Mouse (Mus musculus) splenic B cell, adult 2 months (primary cell): ENCODE data around the gene Tacr2.

ENCODE experiments used
- DNase-seq: peaks from one replicate; pipeline ENCODE4 v3.0.0-alpha.2; 2011; ENCODE audit warnings: low read depth, low spot score
- H3K27me3 ChIP-seq: 2 replicates; pipeline ENCODE4 v1.6.1; 2012; ENCODE audit warnings: mild to moderate bottlenecking, low read length, moderate library complexity, mixed read lengths; ENCODE audit not compliant: control insufficient read depth, poor library complexity, insufficient read depth, severe bottlenecking
- H3K36me3 ChIP-seq: 2 replicates; pipeline ENCODE4 v1.6.1; 2012; ENCODE audit warnings: mild to moderate bottlenecking, low read length, moderate library complexity, mixed read lengths; ENCODE audit not compliant: control insufficient read depth, poor library complexity, insufficient read depth, severe bottlenecking

Gene Tacr2

GRCm38 (mm10) chr10:62228126-62228525 is 24.1 kb upstream of the Tacr2 start:
- H3K27me3 ChIP-seq, result no peaks in the 10 kb centered on the region
- H3K36me3 ChIP-seq, result no peaks in the 10 kb centered on the region
- no peak for DNase-seq

GRCm38 (mm10) chr10:62230708-62231394 is 21.4 kb upstream of the Tacr2 start, which contains the start of gene Tspan15:
Gene Tspan15, minus strand, starts transcription at chr10:62231251.
- Histone ChIP-seq H3K27me3 (no peaks in the 10 kb centered on the region), H3K36me3 (no peaks in the 10 kb centered on the region)
- peak; percentile 72 for DNase-seq

DNA sequence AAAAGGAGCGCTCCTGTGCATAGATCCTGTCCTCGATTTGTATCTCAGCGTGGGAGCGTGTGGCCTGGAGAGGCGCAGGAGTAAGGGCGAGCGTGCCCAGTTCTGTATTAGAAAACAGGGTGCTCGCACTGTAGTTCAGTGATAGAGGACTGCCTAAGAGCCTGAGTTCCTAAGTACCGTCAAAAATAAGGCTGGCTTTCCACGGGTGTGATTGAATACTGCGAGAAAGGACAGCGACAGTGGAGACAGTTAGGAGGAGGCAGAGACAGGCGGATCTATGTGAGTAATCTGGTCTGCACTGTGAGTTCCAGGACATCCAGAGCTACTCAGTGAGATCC is 20.9 kb upstream of the Tacr2 start:
- Histone ChIP-seq H3K27me3 (no peaks in the 10 kb centered on the region), H3K36me3 (no peaks in the 10 kb centered on the region)

GRCm38 (mm10) chr10:62231811-62232210 is 20.4 kb upstream of the Tacr2 start:
- H3K36me3 ChIP-seq, result no peaks in the 10 kb centered on the region
- no peak for DNase-seq
- H3K27me3 ChIP-seq, result no peaks in the 10 kb centered on the region

More for the DNA sequence above, 20.9 kb upstream of the Tacr2 start:
- DNase-seq, result no peak

- Histone ChIP-seq H3K27me3 (no peaks in the 10 kb centered on the region), H3K36me3 (no peaks in the 10 kb centered on the region)
- no peak for DNase-seq
These were observed 16.1 kb upstream of the Tacr2 start for GRCm38 (mm10) chr10:62236165-62236564.

DNA sequence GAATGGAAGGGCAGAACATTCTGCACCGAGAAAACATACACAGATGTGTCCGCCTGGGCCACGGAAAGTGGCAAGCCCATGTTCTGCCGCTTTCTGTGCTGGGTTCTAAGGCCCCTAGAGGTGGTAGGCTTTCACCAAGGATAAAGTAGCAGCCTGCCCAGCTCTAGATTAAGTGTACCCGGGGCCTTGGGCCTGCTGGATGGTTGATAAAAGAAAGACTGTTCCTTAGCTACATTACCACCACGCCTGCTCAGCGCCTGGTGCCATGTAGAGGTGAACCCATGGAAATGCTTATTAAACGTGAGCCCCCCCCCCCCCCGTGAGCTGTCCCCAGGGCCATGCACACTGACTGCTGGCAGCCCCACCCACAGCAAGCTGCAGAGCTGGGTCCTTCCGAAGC is 15.0 kb upstream of the Tacr2 start:
- no peak for DNase-seq
- Histone ChIP-seq H3K27me3 (no peaks in the 10 kb centered on the region), H3K36me3 (no peaks in the 10 kb centered on the region)

- DNase-seq, result no peak
- H3K27me3 ChIP-seq, result no peaks in the 10 kb centered on the region
- no peaks in the 10 kb centered on the region for H3K36me3 ChIP-seq
These were observed 13.6 kb upstream of the Tacr2 start for GRCm38 (mm10) chr10:62238688-62239087.

DNA sequence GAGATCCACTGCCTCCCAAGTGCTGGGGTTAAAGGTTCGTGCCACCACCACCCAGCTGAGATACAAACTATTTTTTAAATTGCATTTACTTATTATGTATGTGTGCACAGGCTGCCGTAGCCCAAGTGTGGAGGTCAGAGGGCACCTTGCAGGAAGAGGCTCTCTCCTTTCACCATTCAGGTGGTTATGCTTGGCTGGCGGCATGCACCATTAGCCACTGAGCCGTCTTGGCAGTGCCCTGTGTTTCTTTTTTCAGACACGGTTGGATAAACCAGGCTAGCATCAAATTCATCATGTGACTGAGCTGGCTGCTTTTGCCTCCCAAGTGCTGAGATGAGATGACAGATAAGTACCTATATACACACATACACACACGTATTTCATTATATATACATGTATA is 13.0 kb upstream of the Tacr2 start:
- Histone ChIP-seq H3K36me3 (no peaks in the 10 kb centered on the region), H3K27me3 (no peaks in the 10 kb centered on the region)
- peak; percentile 6 for DNase-seq

DNA sequence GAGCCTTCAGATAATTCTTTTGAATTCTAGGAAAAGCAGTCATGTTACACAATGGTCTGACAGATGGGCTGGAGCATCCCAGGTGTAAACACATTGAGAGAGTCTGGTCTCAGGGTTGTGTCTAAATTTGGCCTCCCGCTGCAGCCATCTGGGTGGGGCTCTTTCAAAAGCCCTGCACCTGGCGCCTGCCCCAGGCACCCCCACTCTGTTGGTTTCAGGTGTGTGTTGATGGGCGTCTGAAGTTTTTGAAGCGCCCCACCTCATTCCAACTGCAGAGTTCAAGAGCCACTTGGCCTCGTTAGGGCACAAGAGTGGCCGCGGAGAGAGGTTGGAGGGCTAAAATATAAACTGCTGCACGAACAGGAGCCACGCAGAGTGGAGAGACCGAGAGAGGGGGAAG is 9.9 kb upstream of the Tacr2 start:
- Histone ChIP-seq H3K27me3 (no peaks in the 10 kb centered on the region), H3K36me3 (no peaks in the 10 kb centered on the region)
- DNase-seq, result no peak

- DNase-seq, result peak; percentile 40
- no peaks in the 10 kb centered on the region for H3K36me3 ChIP-seq
- H3K27me3 ChIP-seq, result no peaks in the 10 kb centered on the region
These were observed 9.3 kb upstream of the Tacr2 start for GRCm38 (mm10) chr10:62242896-62243295.

DNA sequence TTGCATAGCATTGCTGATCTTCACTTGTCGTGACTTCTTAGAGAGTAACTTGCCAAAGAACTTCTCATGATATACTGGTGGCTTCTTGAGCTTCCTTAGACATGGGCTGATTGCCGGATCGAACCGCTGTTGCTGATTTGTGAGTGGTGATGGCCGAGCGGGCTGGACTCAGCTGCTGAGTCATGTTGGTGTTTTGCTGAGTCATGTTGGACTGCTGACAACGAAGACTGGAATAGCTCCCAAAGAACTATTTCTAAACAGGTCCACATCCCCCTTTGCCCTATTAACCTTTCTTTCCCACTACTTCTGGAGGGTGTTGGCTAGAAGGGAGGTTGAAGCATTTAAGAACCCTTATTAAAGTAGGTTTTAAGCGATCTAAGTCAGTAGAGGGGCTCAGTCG is 8.2 kb upstream of the Tacr2 start:
- DNase-seq, result no peak
- Histone ChIP-seq H3K27me3 (no peaks in the 10 kb centered on the region), H3K36me3 (no peaks in the 10 kb centered on the region)

DNA sequence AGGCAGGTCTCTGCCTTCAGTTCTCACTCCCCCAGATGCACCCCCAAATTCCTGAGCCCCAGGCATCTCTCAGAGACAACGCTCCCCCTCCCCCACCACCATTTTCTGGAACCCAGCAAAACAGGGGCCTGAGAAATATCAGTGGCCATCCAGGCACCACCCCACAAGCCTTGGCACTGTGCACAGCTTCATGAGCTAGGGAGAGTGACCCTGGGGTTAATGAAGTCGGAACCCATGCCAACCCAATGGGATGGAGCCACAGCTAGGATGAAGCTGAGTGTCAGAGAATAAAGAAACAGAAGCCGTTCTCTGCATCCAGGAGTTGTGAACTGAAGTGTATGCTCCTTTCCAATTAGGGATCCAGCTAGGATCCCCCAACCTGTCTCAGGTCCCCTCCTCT is 5.1 kb upstream of the Tacr2 start:
- no peak for DNase-seq
- no peaks in the 10 kb centered on the region; the same call in 1 of the 2 replicates for H3K27me3 ChIP-seq

DNA sequence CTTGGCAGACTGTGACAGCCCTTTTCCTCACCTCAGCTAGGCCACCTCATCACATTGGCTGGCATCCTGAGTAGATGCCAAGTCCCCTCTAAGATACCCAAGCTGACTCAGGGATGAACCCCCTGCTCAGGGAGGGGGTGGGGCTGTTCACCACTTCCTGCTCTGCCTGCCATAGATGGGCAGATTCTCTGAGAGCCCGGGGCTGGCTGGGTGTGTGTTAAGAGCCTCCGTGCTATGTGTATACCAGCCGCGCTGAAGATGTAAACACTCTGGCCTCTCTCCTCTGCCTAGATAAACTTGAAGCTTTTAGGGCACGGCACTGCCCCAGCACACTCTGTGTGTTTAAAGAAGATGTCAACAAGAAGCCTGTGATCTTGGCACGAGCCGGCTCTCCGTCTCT is 4.4 kb upstream of the Tacr2 start:
- no peaks in the 10 kb centered on the region for H3K36me3 ChIP-seq
- no peak for DNase-seq
- no peaks in the 10 kb centered on the region; the same call in 1 of the 2 replicates for H3K27me3 ChIP-seq

More for the DNA sequence above, 5.1 kb upstream of the Tacr2 start:
- no peaks in the 10 kb centered on the region for H3K36me3 ChIP-seq

DNA sequence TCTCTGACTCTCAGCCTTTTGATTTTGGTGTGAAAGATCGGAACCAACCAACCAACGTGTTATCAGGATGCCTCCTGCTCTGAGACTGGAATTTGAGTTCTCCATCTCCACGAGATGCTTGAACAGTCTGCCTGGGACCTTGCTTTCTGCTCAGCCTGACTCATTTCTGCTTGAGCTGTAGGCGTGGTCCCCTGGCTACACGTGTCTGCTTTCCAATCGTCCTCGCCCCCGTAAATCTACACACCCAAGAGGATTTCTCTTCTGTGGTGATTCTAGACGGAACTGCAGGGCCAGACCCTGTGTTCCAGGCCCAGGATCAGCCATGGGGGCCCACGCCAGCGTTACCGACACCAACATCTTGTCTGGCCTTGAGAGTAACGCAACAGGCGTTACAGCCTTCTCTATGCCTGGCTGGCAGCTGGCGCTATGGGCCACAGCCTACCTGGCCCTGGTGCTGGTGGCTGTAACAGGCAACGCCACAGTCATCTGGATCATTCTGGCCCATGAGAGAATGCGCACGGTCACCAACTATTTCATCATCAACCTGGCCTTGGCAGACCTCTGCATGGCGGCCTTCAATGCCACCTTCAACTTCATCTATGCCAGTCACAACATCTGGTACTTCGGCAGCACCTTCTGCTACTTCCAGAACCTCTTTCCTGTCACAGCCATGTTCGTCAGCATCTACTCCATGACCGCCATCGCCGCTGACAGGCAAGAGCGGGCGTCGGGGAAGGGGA is 428 bp downstream of the Tacr2 start:
- Histone ChIP-seq H3K27me3 (no peaks in the 10 kb centered on the region; the same call in 1 of the 2 replicates), H3K36me3 (no peaks in the 10 kb centered on the region)
- no peak for DNase-seq

DNA sequence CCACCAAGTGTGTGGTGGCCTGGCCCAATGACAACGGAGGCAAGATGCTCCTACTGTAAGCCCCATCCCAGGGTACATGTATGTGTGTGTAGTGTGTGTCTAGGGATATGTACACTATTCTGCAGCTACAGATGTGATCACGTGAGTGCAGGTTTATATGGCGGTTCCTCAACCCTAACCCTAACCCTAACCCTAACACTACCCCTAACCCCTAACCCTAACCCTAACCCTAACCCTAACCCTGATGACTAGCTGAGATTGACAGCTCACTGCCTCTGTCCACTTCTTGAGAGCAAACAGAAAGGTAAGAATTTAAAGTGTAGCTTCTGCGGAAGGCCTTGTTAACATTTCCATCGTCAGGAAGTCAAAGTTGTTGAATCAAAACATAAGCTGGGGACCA is 6.1 kb downstream of the Tacr2 start:
- Histone ChIP-seq H3K36me3 (no peaks in the 10 kb centered on the region), H3K27me3 (no peaks in the 10 kb centered on the region)
- DNase-seq, result no peak
